ENCODE assay signal across 8 mouse cellular contexts in genomic region chr7:45873061-45873947, GRCm38 (mm10). TPM values are rescaled to one million over a fixed set of nuclear protein-coding genes. Genes with fewer than 3 reads are reported as not detected.
DNase-seq lines count a peak whose midpoint lies in the region; ATAC-seq and TF ChIP-seq lines count a peak whose summit lies in the region.

No protein-coding gene starts in this region.

- H3K9me3 ChIP-seq in heart, postnatal 0 days (replicated peaks; ENCODE audit: control insufficient read depth, low read length), result no peaks in the 10 kb centered on the region

- H3K36me3 ChIP-seq in heart, postnatal 0 days (replicated peaks; ENCODE audit: control insufficient read depth, insufficient read depth, low read length), result peaks cover 36% of the 10 kb centered on the region

- H3K4me2 ChIP-seq in heart, postnatal 0 days (ENCODE audit: low read depth, low read length), result peak overlapping the region; percentile 75

- H3K9ac ChIP-seq in heart, postnatal 0 days (replicated peaks; ENCODE audit: low read depth, low read length), result peak overlapping the region; percentile 94

- peak overlapping the region; percentile 84 for H3K27ac ChIP-seq in brown adipose tissue, adult 24 weeks (replicated peaks; ENCODE audit: low read depth, low read length)
- peak overlapping the region; percentile 92 for H3K27ac ChIP-seq in heart, postnatal 0 days (ENCODE audit: low read depth)

- peak; percentile 71 for ATAC-seq in erythroid progenitor cell, adult 5-6 weeks (replicated peaks; ENCODE audit: low FRiP score, poor library complexity, severe bottlenecking)
- peak; percentile 62 for ATAC-seq in heart, postnatal 0 days (ENCODE audit: insufficient read depth, low read depth)

- H3K4me3 ChIP-seq in brown adipose tissue, adult 24 weeks (ENCODE audit: insufficient read depth, low read depth, low read length), result peak overlapping the region; percentile 82
- H3K4me3 ChIP-seq in heart, postnatal 0 days (ENCODE audit: low read depth, low read length), result peak overlapping the region; percentile 78

- H3K27me3 ChIP-seq in heart, postnatal 0 days (ENCODE audit: control insufficient read depth, insufficient read depth, low read length), result peaks cover 24% of the 10 kb centered on the region

- WGBS in heart, postnatal 0 days, result 1% methylated on average over 28 of the region's 28 CpGs

- H3K4me1 ChIP-seq in brown adipose tissue, adult 24 weeks (ENCODE audit: control insufficient read depth, insufficient read depth, insufficient read length, low read length), result 0 out of 2 replicates have a peak, but pooled peaks cover 3% of the 10 kb centered on the region
- H3K4me1 ChIP-seq in heart, postnatal 0 days (ENCODE audit: control insufficient read depth, insufficient read depth), result peaks cover 27% of the 10 kb centered on the region

- DNase-seq in ES-CJ7 (ENCODE audit: low read depth, low spot score), result peak; percentile 35
- DNase-seq in heart, postnatal 0 days (ENCODE audit: low spot score), result peak; percentile 34
- DNase-seq in kidney, postnatal 25 days, result peak; percentile 65 to 83
- peak; percentile 69 for DNase-seq in lung, postnatal 10 days
- DNase-seq in ovary, postnatal 10 days (ENCODE audit: low spot score), result peak; percentile 49
- DNase-seq in thymus, postnatal 14 days, result peak; percentile 65

- TF ChIP-seq CTCF in heart, postnatal 0 days (IDR thresholded peaks at IDR 0.05; ENCODE audit: low read depth), result peak; percentile 16; the same call in 1 of the 2 replicates

- no peak for TF ChIP-seq EP300 in heart, postnatal 0 days (IDR thresholded peaks at IDR 0.05; ENCODE audit: low read depth)

RNA-seq across cellular contexts. Expression of gene Kdelr1, which starts 0.7 kb away (rescaled TPM):
- 95.6 and 96.1 TPM in 2 replicates for polyA plus RNA-seq in brown adipose tissue, adult 24 weeks (2012; ENCODE audit: insufficient read depth, insufficient read length, missing spikeins)
- 55.9 and 91.4 TPM in 2 replicates for total RNA-seq in erythroid progenitor cell, adult 5-6 weeks (2015; ENCODE audit: low replicate concordance)
- 31.2 and 39.1 TPM in 2 replicates for total RNA-seq in erythroid progenitor cell, adult 5-6 weeks (2017; ENCODE audit: low replicate concordance)
- total RNA-seq in heart, postnatal 0 days (2014; rRNA removed; ENCODE audit: low replicate concordance), result 279 and 304 TPM in 2 replicates
- polyA plus RNA-seq in heart, postnatal 0 days (2015; fragmentation: Nextera tagmentation; extraction: Ambion mirVana), result 58.5 and 62.4 TPM in 2 replicates

RNA-seq across cellular contexts. Expression of gene Grin2d, which starts 4.9 kb away (rescaled TPM):
- polyA plus RNA-seq in brown adipose tissue, adult 24 weeks (2012; ENCODE audit: insufficient read depth, insufficient read length, missing spikeins), result not detected in 2 replicates
- not detected in 2 replicates for total RNA-seq in erythroid progenitor cell, adult 5-6 weeks (2015; ENCODE audit: low replicate concordance)
- total RNA-seq in erythroid progenitor cell, adult 5-6 weeks (2017; ENCODE audit: low replicate concordance), result not detected in 2 replicates
- total RNA-seq in heart, postnatal 0 days (2014; rRNA removed; ENCODE audit: low replicate concordance), result 1.0 and 3.1 TPM in 2 replicates
- 0.12 and 0.16 TPM in 2 replicates for polyA plus RNA-seq in heart, postnatal 0 days (2015; fragmentation: Nextera tagmentation; extraction: Ambion mirVana)

RNA-seq across cellular contexts. Expression of gene Syngr4, which starts 23.2 kb away (rescaled TPM):
- polyA plus RNA-seq in brown adipose tissue, adult 24 weeks (2012; ENCODE audit: insufficient read depth, insufficient read length, missing spikeins), result not detected in 2 replicates
- total RNA-seq in erythroid progenitor cell, adult 5-6 weeks (2015; ENCODE audit: low replicate concordance), result not detected in 2 replicates
- total RNA-seq in erythroid progenitor cell, adult 5-6 weeks (2017; ENCODE audit: low replicate concordance), result 1.3 TPM in 1 of 2 replicates, not detected in the other
- total RNA-seq in heart, postnatal 0 days (2014; rRNA removed; ENCODE audit: low replicate concordance), result 0.27 TPM in 1 of 2 replicates, not detected in the other
- 0.58 and 0.71 TPM in 2 replicates for polyA plus RNA-seq in heart, postnatal 0 days (2015; fragmentation: Nextera tagmentation; extraction: Ambion mirVana)

RNA-seq across cellular contexts. Expression of gene Tmem143, which starts 23.4 kb away (rescaled TPM):
- polyA plus RNA-seq in brown adipose tissue, adult 24 weeks (2012; ENCODE audit: insufficient read depth, insufficient read length, missing spikeins), result 151 and 189 TPM in 2 replicates
- 0.84 and 1.1 TPM in 2 replicates for total RNA-seq in erythroid progenitor cell, adult 5-6 weeks (2015; ENCODE audit: low replicate concordance)
- 4.0 and 4.6 TPM in 2 replicates for total RNA-seq in erythroid progenitor cell, adult 5-6 weeks (2017; ENCODE audit: low replicate concordance)
- total RNA-seq in heart, postnatal 0 days (2014; rRNA removed; ENCODE audit: low replicate concordance), result 94.0 and 124 TPM in 2 replicates
- polyA plus RNA-seq in heart, postnatal 0 days (2015; fragmentation: Nextera tagmentation; extraction: Ambion mirVana), result 11.7 and 12.0 TPM in 2 replicates

RNA-seq across cellular contexts. Expression of gene Grwd1, which starts 42.6 kb away (rescaled TPM):
- 5.5 and 6.6 TPM in 2 replicates for polyA plus RNA-seq in brown adipose tissue, adult 24 weeks (2012; ENCODE audit: insufficient read depth, insufficient read length, missing spikeins)
- 2.5 and 2.9 TPM in 2 replicates for total RNA-seq in erythroid progenitor cell, adult 5-6 weeks (2015; ENCODE audit: low replicate concordance)
- 0.23 and 4.0 TPM in 2 replicates for total RNA-seq in erythroid progenitor cell, adult 5-6 weeks (2017; ENCODE audit: low replicate concordance)
- total RNA-seq in heart, postnatal 0 days (2014; rRNA removed; ENCODE audit: low replicate concordance), result 26.7 and 28.8 TPM in 2 replicates
- 19.3 and 22.7 TPM in 2 replicates for polyA plus RNA-seq in heart, postnatal 0 days (2015; fragmentation: Nextera tagmentation; extraction: Ambion mirVana)

Comparison
In these comparisons a context has a peak if more than half of its experiments do, and no peak if none do; other contexts are left out.
1. Peak in every context shown above with its lines: DNase-seq, ATAC-seq, H3K4me3 ChIP-seq and H3K27ac ChIP-seq.